Mouse (Mus musculus): ENCODE measurements around the gene Ttll6. TPM values are rescaled to one million over a fixed set of nuclear protein-coding genes. Genes with fewer than 3 reads are reported as not detected.
A peak's percentile ranks its signal among the peaks of the same experiment; 100 is the strongest.

Gene Ttll6
- total RNA-seq, 1 experiment: 5.4 TPM

- Histone ChIP-seq H3K9ac (ENCODE audit: insufficient read depth, low read depth, low read length, poor library complexity, severe bottlenecking) (no peak overlapping the region), H3K4me1 (ENCODE audit: control insufficient read depth in 2 of 2, insufficient read depth in 2 of 2, low read length in 2 of 2, poor library complexity in 1 of 2) (no peaks in the 10 kb centered on the region), H3K27ac (ENCODE audit: insufficient read depth, low read depth, low read length, poor library complexity, severe bottlenecking) (no peak overlapping the region), H3K4me3 (ENCODE audit: insufficient read depth in 1 of 2, low read depth in 1 of 2, low read length in 2 of 2, poor library complexity in 1 of 2, severe bottlenecking in 1 of 2) (no peak overlapping the region), H3K36me3 (ENCODE audit: control insufficient read depth, insufficient read depth, low read length, poor library complexity, severe bottlenecking) (no peaks in the 10 kb centered on the region), H3K9me3 (ENCODE audit: control insufficient read depth, insufficient read depth, low read depth, low read length) (no peaks in the 10 kb centered on the region)
- in situ Hi-C loops (cut with MboI; ENCODE audit: low sequenced_read_pairs in 2 of 2, unreplicated experiment in 2 of 2): no loop called here
- no peak for DNase-seq (ENCODE audit: low read depth, low spot score)
- TF ChIP-seq MAFK (IDR thresholded peaks at IDR 0.05; ENCODE audit: insufficient read depth, low read depth, low read length) (no peak), CHD2 (IDR thresholded peaks at IDR 0.05; ENCODE audit: low read depth, low read length) (no peak), ZC3H11A (IDR thresholded peaks at IDR 0.05; ENCODE audit: borderline replicate concordance, low read depth, low read length) (no peak), ZNF384 (IDR thresholded peaks at IDR 0.05; ENCODE audit: low read depth, low read length) (peak; percentile 75; the same call in 1 of the 2 replicates), HCFC1 (IDR thresholded peaks at IDR 0.05; ENCODE audit: borderline replicate concordance, insufficient read depth, low read length) (no peak)
Observed at GRCm38 (mm10) chr11:96184233-96184632, 50.6 kb downstream of the Ttll6 start.

DNA sequence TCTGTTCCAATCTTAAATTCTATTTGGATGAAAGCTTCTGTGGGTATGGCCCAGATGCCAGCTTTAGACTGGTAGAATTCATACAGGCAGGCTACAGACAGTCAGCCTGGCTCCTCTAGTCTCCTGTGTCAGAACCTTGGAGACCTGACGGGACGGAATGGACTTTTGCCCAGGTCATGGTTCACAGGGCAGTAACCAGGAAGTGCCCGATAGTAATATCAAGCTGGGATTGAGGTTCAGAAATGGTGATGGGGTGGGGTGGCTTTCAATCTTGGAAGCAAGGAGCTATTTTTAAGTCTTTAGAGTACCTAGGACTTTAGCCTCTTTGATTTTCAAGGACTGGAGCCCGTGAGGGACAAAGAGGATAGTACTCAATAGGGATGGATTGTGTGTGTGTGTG, 53.7 kb downstream of the Ttll6 start:
- in situ Hi-C loops (cut with MboI; ENCODE audit: low sequenced_read_pairs in 2 of 2, unreplicated experiment in 2 of 2): no loop called here
- Histone ChIP-seq H3K36me3 (ENCODE audit: control insufficient read depth, insufficient read depth, low read length, poor library complexity, severe bottlenecking) (no peaks in the 10 kb centered on the region), H3K9ac (ENCODE audit: insufficient read depth, low read depth, low read length, poor library complexity, severe bottlenecking) (no peak overlapping the region), H3K27ac (ENCODE audit: insufficient read depth, low read depth, low read length, poor library complexity, severe bottlenecking) (no peak overlapping the region), H3K9me3 (ENCODE audit: control insufficient read depth, insufficient read depth, low read depth, low read length) (no peaks in the 10 kb centered on the region), H3K4me3 (ENCODE audit: insufficient read depth in 1 of 2, low read depth in 1 of 2, low read length in 2 of 2, poor library complexity in 1 of 2, severe bottlenecking in 1 of 2) (no peak overlapping the region), H3K4me1 (ENCODE audit: control insufficient read depth in 2 of 2, insufficient read depth in 2 of 2, low read length in 2 of 2, poor library complexity in 1 of 2) (0 out of 4 replicates have a peak, but pooled peaks cover 0 to 7% of the 10 kb centered on the region in 2 experiments)
- no peak for DNase-seq (ENCODE audit: low read depth, low spot score)
- no peak for TF ChIP-seq ZC3H11A (IDR thresholded peaks at IDR 0.05; ENCODE audit: borderline replicate concordance, low read depth, low read length)
- no peak for TF ChIP-seq CHD2 (IDR thresholded peaks at IDR 0.05; ENCODE audit: low read depth, low read length)
- TF ChIP-seq HCFC1 (IDR thresholded peaks at IDR 0.05; ENCODE audit: borderline replicate concordance, insufficient read depth, low read length): no peak
- TF ChIP-seq MAFK (IDR thresholded peaks at IDR 0.05; ENCODE audit: insufficient read depth, low read depth, low read length): no peak
- TF ChIP-seq ZNF384 (IDR thresholded peaks at IDR 0.05; ENCODE audit: low read depth, low read length): no peak

DNA sequence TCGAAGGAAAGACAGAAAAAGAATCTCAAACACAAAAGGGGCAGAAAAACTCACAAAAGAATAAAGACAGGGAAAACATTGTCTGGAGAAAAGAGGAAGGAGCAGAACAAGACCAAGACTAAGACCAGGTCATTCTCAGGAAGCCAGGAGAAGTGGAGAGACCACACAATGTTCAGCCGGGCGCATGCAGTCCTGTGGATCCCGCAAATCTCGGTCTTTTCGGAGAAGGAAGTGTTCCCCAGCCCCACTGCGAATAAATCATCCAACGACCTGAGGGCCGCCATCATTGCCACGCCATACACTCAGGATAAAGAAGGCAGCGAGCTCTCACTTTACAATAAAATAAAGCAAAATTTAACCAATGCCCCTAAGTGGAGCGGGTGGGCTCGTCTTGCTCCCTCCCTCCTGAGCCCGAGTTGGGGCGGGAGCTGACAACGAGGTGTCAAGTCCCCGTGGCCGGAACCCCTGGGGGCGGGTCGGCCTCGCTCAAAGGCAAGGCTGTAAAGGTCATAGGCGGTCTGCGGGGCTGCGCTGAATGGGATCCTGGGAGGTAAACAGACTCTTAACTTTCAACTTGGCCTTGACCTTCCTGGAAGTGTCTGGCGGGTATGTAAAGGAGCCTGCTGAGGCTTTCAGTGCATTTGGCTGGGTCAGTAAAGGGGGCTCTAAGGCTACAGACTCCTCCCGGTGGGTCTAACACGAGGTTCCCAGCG, 56.4 kb downstream of the Ttll6 start:
- no peak for TF ChIP-seq ZC3H11A (IDR thresholded peaks at IDR 0.05; ENCODE audit: borderline replicate concordance, low read depth, low read length)
- TF ChIP-seq CHD2 (IDR thresholded peaks at IDR 0.05; ENCODE audit: low read depth, low read length): peak; percentile 77; the same call in 1 of the 2 replicates
- peak; percentile 22; the same call in 1 of the 2 replicates for TF ChIP-seq HCFC1 (IDR thresholded peaks at IDR 0.05; ENCODE audit: borderline replicate concordance, insufficient read depth, low read length)
- Histone ChIP-seq H3K9me3 (ENCODE audit: control insufficient read depth, insufficient read depth, low read depth, low read length) (no peaks in the 10 kb centered on the region), H3K36me3 (ENCODE audit: control insufficient read depth, insufficient read depth, low read length, poor library complexity, severe bottlenecking) (no peaks in the 10 kb centered on the region), H3K9ac (ENCODE audit: insufficient read depth, low read depth, low read length, poor library complexity, severe bottlenecking) (no peak overlapping the region), H3K27ac (ENCODE audit: insufficient read depth, low read depth, low read length, poor library complexity, severe bottlenecking) (no peak overlapping the region), H3K4me3 (ENCODE audit: insufficient read depth in 1 of 2, low read depth in 1 of 2, low read length in 2 of 2, poor library complexity in 1 of 2, severe bottlenecking in 1 of 2) (peak overlapping the region; percentile 3 to 9; a peak in 1 of 4 replicates), H3K4me1 (ENCODE audit: control insufficient read depth in 2 of 2, insufficient read depth in 2 of 2, low read length in 2 of 2, poor library complexity in 1 of 2) (peaks cover 7 to 9% of the 10 kb centered on the region in 2 experiments; a peak in 1 of 4 replicates)
- in situ Hi-C loops (cut with MboI; ENCODE audit: low sequenced_read_pairs in 2 of 2, unreplicated experiment in 2 of 2): loop anchor here in 1 of 2 experiments (10.0 kb wide), 1 partner anchor 145 kb away; no protein-coding TSS in a partner anchor
- peak; percentile 86 for DNase-seq (ENCODE audit: low read depth, low spot score)

DNA sequence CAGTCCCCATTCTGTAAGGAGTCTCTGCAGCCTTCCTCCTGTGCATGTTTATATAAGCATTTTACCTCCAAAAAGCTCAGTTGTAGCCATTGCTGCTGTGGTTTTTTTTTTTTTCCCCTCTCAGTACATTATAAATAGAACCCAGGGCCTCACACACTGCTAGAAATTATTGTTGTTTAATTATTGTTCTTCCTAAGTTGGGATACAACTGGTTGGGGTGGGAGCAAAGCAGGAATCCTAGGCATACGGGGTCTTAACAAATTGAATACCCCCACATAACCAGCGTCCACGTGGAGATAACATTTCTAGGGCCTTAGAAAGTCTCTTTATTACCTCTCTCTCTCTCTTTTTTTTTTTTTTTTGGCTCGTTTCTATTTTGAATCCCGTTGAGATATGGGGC, 57.5 kb downstream of the Ttll6 start:
- no peak for DNase-seq (ENCODE audit: low read depth, low spot score)

More for the DNA sequence above, 57.5 kb downstream of the Ttll6 start:
- Histone ChIP-seq H3K4me1 (ENCODE audit: control insufficient read depth in 2 of 2, insufficient read depth in 2 of 2, low read length in 2 of 2, poor library complexity in 1 of 2) (peaks cover 7 to 9% of the 10 kb centered on the region in 2 experiments; a peak in 3 of 4 replicates), H3K4me3 (ENCODE audit: insufficient read depth in 1 of 2, low read depth in 1 of 2, low read length in 2 of 2, poor library complexity in 1 of 2, severe bottlenecking in 1 of 2) (no peak overlapping the region), H3K36me3 (ENCODE audit: control insufficient read depth, insufficient read depth, low read length, poor library complexity, severe bottlenecking) (no peaks in the 10 kb centered on the region), H3K9me3 (ENCODE audit: control insufficient read depth, insufficient read depth, low read depth, low read length) (no peaks in the 10 kb centered on the region), H3K27ac (ENCODE audit: insufficient read depth, low read depth, low read length, poor library complexity, severe bottlenecking) (no peak overlapping the region), H3K9ac (ENCODE audit: insufficient read depth, low read depth, low read length, poor library complexity, severe bottlenecking) (no peak overlapping the region)
- TF ChIP-seq CHD2 (IDR thresholded peaks at IDR 0.05; ENCODE audit: low read depth, low read length): no peak
- no peak for TF ChIP-seq ZC3H11A (IDR thresholded peaks at IDR 0.05; ENCODE audit: borderline replicate concordance, low read depth, low read length)
- TF ChIP-seq ZNF384 (IDR thresholded peaks at IDR 0.05; ENCODE audit: low read depth, low read length): no peak
- no peak for TF ChIP-seq HCFC1 (IDR thresholded peaks at IDR 0.05; ENCODE audit: borderline replicate concordance, insufficient read depth, low read length)
- TF ChIP-seq MAFK (IDR thresholded peaks at IDR 0.05; ENCODE audit: insufficient read depth, low read depth, low read length): no peak
- in situ Hi-C loops (cut with MboI; ENCODE audit: low sequenced_read_pairs in 2 of 2, unreplicated experiment in 2 of 2): loop anchor here in 1 of 2 experiments (10.0 kb wide), 1 partner anchor 144 kb away; no protein-coding TSS in a partner anchor

Measured in ES-E14 (cell line).